Mouse (Mus musculus) kidney, adult 2 months (tissue): ENCODE data around the gene Pzp. TPM values are rescaled to one million over a fixed set of nuclear protein-coding genes. Genes with fewer than 3 reads are reported as not detected.
A peak's percentile ranks its signal among the peaks of the same experiment; 100 is the strongest.

ENCODE experiments used
- DNase-seq: peaks from one replicate; pipeline ENCODE4 v3.0.0; 2021
- H3K27ac ChIP-seq: fragments of 200-500 bp; 2 replicates; pipeline ENCODE4 v1.5.1; 2012; ENCODE audit warnings: low read depth, low read length, control low read depth, inconsistent platforms; ENCODE audit not compliant: insufficient read depth
- H3K27me3 ChIP-seq: fragments of 200-500 bp; replicated peaks from 2 replicates; pipeline ENCODE4 v1.6.1; 2012; ENCODE audit warnings: mild to moderate bottlenecking, moderate library complexity, low read length, inconsistent platforms; ENCODE audit not compliant: control insufficient read depth, insufficient read depth
- H3K36me3 ChIP-seq: fragments of 200-500 bp; 2 replicates; pipeline ENCODE4 v1.6.1; 2012; ENCODE audit warnings: mild to moderate bottlenecking, moderate library complexity, low read length, inconsistent platforms; ENCODE audit not compliant: control insufficient read depth, insufficient read depth
- H3K4me1 ChIP-seq: fragments of 200-500 bp; 2 replicates; pipeline ENCODE4 v1.6.1; 2011; ENCODE audit warnings: low read length; ENCODE audit not compliant: control insufficient read depth, insufficient read depth
- H3K4me3 ChIP-seq: fragments of 200-500 bp; 2 replicates; pipeline ENCODE4 v1.5.1; 2011; ENCODE audit warnings: mild to moderate bottlenecking, low read depth, low read length, control low read depth; ENCODE audit not compliant: insufficient read depth
- CTCF ChIP-seq: fragments of 200-500 bp; conservative IDR thresholded peaks from 2 replicates; pipeline ENCODE4 v1.5.1; 2011; ENCODE audit warnings: low read depth, mild to moderate bottlenecking, control low read depth, low read length, moderate library complexity, mixed read lengths; ENCODE audit not compliant: insufficient read depth, insufficient read length
- POLR2A ChIP-seq: fragments of 200-500 bp; IDR thresholded peaks from one replicate; pipeline ENCODE4 v1.6.1; 2011; ENCODE audit warnings: low read depth, low read length, control low read depth
- WGBS: fragments of 180-500 bp; shearing (Covaris S2); methylation state at CpG from one replicate; pipeline ENCODE4 v1.1.7; 2018; 5-methylcytosine and 5-hydroxymethylcytosine counted together
- polyA plus RNA-seq: library from polyadenylated mRNA; depleted of rRNA; stranded (reverse); fragments of >200 nt; gene quantifications from 2 replicates; pipeline ENCODE4 v1.2.3, GENCODE M21; 2012

Gene Pzp
- polyA plus RNA-seq, 1 experiment, result 0.05 TPM

GRCm38 (mm10) chr6:128487736-128488135 lies 38.8 kb downstream of the Pzp start:
- no peaks in the 10 kb centered on the region for H3K27me3 ChIP-seq
- H3K4me1 ChIP-seq, result no peaks in the 10 kb centered on the region
- DNase-seq, result no peak
- no peak overlapping the region for H3K27ac ChIP-seq
- TF ChIP-seq POLR2A (no peak), CTCF (no peak)
- no peak overlapping the region for H3K4me3 ChIP-seq
- 79% methylated on average over 11 of the region's 11 CpGs for WGBS
- H3K36me3 ChIP-seq, result no peaks in the 10 kb centered on the region

DNA sequence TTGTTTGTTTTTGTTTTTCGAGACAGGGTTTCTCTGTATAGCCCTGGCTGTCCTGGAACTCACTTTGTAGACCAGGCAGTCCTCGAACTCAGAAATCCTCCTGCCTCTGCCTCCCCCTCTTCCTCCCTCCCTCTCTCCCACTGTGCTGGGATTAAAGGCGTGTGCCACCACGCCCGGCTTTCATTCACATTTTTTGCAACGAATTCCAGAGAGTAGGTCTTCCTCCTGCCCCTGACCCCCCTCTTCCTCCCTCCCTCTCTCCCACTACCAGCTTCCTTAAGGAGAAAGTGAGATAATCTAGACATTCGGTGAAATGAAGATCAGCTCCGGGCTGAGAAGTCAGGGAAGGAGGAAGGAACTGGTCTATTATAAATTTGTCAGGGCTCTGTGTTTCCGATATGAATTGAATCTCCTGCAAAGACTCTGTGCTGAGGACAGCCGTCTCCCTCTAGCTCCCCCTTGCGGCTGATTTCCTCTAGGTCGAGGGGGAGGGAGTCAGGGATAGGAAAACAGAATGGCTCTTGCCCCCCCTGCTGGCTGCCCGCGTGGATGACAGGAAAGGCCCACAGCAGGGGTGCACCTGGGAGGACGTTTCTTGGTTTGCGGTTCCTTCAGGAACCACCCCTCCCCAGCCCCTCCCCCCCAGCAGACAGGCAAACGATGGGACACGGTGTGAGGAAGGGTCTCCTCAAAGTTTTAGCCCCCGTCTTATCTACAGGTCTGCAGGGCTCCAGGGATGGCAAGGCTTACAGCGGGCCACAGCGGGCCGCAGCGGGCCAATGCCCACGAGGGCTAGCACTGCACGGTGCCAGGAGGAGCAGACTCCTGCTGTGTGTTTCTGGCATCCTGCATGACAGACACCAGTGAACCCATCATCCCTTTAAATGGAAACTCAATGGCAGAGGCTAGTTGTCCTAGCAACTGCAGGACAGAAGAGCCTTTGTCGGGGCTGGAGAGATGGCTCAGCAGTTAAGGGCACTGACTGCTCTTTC lies 46.8 kb downstream of the Pzp start:
- Histone ChIP-seq H3K4me3 (peak overlapping the region; percentile 31), H3K36me3 (no peaks in the 10 kb centered on the region)

GRCm38 (mm10) chr6:128477495-128477894 lies 49.0 kb downstream of the Pzp start:
- H3K4me1 ChIP-seq, result no peaks in the 10 kb centered on the region; the same call in 1 of the 2 replicates
- TF ChIP-seq POLR2A (no peak), CTCF (no peak)
- 27% methylated on average over 4 of the region's 4 CpGs for WGBS
- DNase-seq, result no peak
- H3K27me3 ChIP-seq, result no peaks in the 10 kb centered on the region
- no peaks in the 10 kb centered on the region for H3K36me3 ChIP-seq
- no peak overlapping the region for H3K4me3 ChIP-seq
- no peak overlapping the region for H3K27ac ChIP-seq

More for the DNA sequence above, 46.8 kb downstream of the Pzp start:
- TF ChIP-seq CTCF (peak; percentile 100; the same call in 1 of the 2 replicates), POLR2A (no peak)
- Histone ChIP-seq H3K4me1 (no peaks in the 10 kb centered on the region; the same call in 1 of the 2 replicates), H3K27ac (no peak overlapping the region), H3K27me3 (no peaks in the 10 kb centered on the region)
- 17% methylated on average over 26 of the region's 26 CpGs for WGBS
- DNase-seq, result peak; percentile 96

DNA sequence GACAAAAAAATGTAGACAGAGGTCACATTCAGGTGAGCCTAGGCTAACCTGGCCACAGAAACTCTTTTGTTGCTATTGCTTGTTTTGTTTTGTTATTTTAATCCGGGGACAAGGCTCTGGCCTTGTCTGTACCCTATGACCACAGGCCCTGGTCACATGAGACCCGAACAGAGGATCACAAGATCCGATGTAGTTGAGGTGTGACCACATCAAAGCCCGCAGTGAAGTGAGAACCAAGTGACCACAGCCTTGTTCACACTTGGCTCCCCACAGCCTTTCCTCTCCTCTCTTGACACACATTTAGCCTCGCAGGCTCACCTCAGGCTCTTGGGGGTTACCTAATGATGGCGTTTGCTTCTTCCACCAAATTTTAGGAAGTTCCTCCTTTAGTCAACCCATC lies 52.4 kb downstream of the Pzp start:
- Histone ChIP-seq H3K4me3 (no peak overlapping the region), H3K27ac (no peak overlapping the region), H3K36me3 (no peaks in the 10 kb centered on the region), H3K27me3 (no peaks in the 10 kb centered on the region; the same call in 1 of the 2 replicates), H3K4me1 (no peaks in the 10 kb centered on the region)
- no peak for DNase-seq
- TF ChIP-seq POLR2A, result no peak
- no peak for TF ChIP-seq CTCF
- 76% methylated on average over 6 of the region's 6 CpGs for WGBS

DNA sequence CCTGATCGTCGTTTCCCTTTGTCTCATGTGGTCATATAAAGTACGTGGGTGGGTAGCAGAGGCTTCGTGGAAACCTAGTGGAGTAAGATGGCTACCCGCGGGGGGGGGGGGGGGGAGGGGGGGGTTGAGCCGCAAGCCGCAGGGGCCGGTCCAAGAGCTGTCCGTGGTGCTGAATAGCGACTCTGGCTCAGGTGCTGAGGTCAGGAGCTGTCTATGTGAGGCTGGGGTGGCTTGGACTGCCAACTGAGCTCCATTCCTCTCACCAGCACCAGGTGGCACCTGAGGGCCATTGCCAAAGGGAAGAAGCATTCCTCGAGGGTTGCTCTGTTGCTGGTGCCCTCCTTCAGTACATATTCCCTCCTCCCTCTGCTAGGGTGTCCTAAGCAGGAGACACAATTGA lies 57.1 kb downstream of the Pzp start:
- DNase-seq, result peak; percentile 54

DNA sequence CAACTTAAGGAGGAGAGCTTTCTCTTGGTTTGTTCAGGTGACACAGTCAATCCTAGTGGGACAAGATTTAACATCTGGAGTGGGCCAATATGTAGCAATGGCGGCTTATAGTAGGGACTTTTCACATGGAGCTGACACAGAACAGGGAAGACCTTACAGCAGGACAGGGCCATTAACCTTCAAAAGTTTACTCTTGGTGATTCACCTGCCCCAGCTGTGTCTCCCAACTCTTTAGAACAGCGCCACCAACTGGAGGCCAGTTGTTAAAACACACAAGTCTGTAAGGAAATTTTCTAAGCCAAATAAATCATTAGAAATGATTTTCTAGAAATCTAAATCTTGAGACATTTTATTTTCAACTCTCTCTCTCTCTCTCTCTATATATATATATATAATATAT lies 59.2 kb downstream of the Pzp start:
- 45% methylated on average over 2 of the region's 2 CpGs for WGBS
- no peaks in the 10 kb centered on the region for H3K36me3 ChIP-seq
- H3K27ac ChIP-seq, result no peak overlapping the region
- DNase-seq, result no peak
- H3K4me1 ChIP-seq, result no peaks in the 10 kb centered on the region
- H3K27me3 ChIP-seq, result no peaks in the 10 kb centered on the region; the same call in 1 of the 2 replicates
- TF ChIP-seq CTCF, result peak; percentile 32; the same call in 1 of the 2 replicates
- no peak for TF ChIP-seq POLR2A
- H3K4me3 ChIP-seq, result no peak overlapping the region

More for the DNA sequence above, 57.1 kb downstream of the Pzp start:
- WGBS, result 5% methylated on average over 12 of the region's 12 CpGs
- Histone ChIP-seq H3K4me3 (no peak overlapping the region), H3K4me1 (no peaks in the 10 kb centered on the region), H3K27ac (no peak overlapping the region), H3K36me3 (no peaks in the 10 kb centered on the region), H3K27me3 (no peaks in the 10 kb centered on the region; the same call in 1 of the 2 replicates)
- TF ChIP-seq CTCF, result no peak; the same call in 1 of the 2 replicates

GRCm38 (mm10) chr6:128466563-128466962 lies 60.0 kb downstream of the Pzp start:
- WGBS, result 65% methylated on average over 3 of the region's 3 CpGs

More at GRCm38 (mm10) chr6:128466563-128466962, 60.0 kb downstream of the Pzp start:
- no peak for DNase-seq
- Histone ChIP-seq H3K27me3 (no peaks in the 10 kb centered on the region; the same call in 1 of the 2 replicates), H3K4me1 (no peaks in the 10 kb centered on the region), H3K36me3 (no peaks in the 10 kb centered on the region), H3K4me3 (no peak overlapping the region), H3K27ac (no peak overlapping the region)
- TF ChIP-seq POLR2A (no peak), CTCF (no peak)
